Mouse (Mus musculus) testis, postnatal 10 days (tissue): ENCODE measurements around the gene Cux1.

Experiments used
- DNase-seq: peaks from one replicate; pipeline ENCODE4 v3.0.0; 2021; ENCODE audit warnings: low spot score

Gene Cux1

DNA sequence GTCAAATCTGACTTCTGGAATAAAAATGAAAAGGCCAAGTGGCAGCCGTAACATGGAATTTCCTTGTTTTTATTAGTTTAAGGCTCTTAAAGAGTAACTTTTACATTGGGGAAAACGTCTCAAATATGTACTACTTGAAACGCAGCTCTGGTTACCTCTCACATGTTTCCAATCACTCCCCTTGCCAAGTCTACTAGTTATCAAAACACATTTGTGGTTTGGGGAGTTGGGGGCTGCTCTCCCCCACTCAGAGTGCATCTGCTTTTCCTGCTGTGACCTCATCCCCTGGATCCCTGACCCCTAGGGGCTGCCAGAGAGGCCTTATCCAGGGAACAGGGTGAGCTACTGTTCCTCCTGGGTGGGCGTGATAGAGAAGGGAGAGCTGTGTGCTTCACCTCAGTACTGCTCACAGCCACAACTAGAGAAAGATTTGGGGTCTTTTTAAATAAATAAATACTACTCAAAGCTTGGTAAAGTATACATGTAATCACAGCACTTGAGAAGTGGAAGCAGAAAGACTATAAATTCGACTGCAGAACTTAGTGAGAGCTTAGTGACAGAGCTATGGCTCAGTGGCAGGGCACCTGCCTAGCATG is 64.7 kb downstream of the Cux1 start:
- DNase-seq = no peak

GRCm38 (mm10) chr5:136500307-136500871 is 66.9 kb downstream of the Cux1 start:
- DNase-seq = no peak

GRCm38 (mm10) chr5:136499316-136499715 is 68.0 kb downstream of the Cux1 start:
- no peak for DNase-seq

DNA sequence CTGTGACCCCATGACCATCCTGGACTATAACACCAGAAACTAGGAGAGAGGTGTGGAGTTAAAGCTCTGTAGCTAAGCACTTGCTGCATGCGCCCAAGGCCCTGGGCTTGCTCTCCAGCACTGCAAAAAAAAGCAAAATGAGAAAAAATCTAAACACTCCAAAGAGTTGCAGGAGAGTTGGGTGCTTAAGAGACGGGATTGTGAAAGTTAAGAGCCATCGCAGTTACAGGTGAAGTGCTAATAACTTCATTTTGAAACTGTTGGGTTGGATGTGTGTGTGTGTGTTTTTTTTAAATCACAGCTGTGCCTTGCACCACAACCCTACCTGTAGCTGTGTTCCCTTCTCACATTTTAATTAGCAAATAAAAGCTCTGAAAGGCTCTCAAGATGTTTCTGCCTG is 68.5 kb downstream of the Cux1 start:
- no peak for DNase-seq

DNA sequence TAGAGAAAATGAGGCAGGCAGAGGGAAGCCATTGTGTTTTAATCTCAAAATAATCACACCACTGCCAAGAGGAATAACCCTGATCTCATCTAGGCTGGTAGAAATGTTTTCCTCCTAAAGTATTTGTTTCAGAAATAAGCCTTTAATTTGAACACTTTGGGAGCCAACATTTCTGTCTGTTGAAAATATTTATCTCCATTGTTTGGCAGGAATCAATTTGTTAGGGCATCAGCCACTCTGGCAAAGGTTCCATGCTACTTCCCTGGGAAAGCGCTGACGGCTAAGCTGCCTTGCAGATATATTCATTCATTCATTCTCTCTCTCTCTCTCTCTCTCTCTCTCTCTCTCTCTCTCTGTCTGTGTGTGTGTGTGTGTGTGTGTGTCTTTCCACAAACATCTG is 70.0 kb downstream of the Cux1 start:
- no peak for DNase-seq

GRCm38 (mm10) chr5:136495581-136495980 is 71.7 kb downstream of the Cux1 start:
- no peak for DNase-seq

- no peak for DNase-seq
Measured at GRCm38 (mm10) chr5:136494927-136495326, 72.4 kb downstream of the Cux1 start.

DNA sequence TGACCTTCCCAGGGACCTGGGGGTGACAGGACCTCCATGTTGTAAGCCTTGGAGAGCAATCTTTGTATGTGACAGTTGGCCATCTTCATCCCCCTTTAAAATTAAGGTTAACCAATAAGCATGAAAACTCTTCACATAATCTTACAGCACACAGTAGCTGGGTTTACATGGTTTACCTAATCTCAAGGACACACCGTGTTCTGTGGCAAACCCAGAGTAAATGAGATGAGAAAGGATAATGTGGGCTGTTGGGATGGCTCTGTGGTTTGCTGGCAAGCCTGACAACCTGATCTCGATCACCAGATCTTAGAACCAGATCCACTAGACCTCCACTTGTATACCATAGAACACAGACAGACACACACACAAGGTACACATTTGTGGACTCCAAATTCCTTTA is 73.0 kb downstream of the Cux1 start:
- DNase-seq = no peak

DNA sequence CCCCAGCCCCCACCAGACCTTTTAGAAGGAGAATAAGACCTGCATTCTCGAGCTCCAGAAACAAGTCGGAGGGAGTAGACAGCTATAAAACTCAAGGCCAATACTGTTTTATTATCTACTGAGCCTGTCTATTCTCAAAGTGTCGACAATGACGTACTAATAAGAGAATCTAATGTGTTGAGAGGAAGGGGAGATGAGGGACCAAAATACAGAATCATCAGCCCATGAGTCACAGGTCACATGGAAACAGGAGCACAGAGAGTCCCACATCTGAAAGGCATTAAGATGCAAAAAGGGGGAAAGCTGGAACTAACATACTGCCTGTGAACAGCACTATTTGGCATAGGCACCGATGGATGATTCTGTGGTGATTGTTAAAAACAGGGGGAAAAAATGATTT is 77.8 kb downstream of the Cux1 start:
- no peak for DNase-seq

DNA sequence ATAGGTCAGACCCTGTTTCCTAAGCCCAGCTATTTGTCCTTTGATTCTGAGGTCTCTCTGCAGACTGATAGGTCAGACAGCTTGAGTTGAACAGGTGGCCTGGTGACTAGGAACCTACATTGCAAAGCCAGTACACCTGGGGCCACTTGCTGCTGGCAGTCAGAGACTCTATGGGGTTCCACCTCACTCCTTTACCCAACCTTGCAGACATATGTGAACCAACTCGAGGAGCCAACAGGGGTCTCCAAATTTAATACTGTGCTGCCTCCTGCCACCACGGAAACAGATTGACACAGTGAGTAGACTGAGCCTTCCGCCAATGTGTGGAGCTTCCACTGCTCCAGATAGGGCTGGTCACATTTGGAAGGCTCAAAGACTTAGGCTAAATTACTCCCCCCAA is 78.6 kb downstream of the Cux1 start:
- no peak for DNase-seq

DNA sequence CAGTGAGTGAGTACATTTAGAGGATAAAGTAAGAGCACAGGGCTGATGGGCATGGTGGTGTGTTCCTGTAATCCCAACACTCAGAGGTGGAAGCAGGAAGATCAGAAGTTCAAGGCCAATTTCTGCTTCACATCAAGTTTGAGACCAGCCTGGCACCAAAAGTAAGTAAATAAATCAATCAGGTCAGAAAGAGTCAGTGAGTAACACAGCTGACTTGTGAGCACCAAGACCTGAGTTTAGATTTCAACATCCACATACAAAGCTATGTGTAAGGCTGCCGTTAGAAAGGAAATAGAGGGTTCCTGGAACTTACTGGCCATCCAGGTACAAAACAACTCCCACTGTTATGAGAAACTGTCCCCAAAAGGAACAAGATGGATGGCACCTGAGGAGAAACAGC is 79.1 kb downstream of the Cux1 start:
- DNase-seq = no peak

DNA sequence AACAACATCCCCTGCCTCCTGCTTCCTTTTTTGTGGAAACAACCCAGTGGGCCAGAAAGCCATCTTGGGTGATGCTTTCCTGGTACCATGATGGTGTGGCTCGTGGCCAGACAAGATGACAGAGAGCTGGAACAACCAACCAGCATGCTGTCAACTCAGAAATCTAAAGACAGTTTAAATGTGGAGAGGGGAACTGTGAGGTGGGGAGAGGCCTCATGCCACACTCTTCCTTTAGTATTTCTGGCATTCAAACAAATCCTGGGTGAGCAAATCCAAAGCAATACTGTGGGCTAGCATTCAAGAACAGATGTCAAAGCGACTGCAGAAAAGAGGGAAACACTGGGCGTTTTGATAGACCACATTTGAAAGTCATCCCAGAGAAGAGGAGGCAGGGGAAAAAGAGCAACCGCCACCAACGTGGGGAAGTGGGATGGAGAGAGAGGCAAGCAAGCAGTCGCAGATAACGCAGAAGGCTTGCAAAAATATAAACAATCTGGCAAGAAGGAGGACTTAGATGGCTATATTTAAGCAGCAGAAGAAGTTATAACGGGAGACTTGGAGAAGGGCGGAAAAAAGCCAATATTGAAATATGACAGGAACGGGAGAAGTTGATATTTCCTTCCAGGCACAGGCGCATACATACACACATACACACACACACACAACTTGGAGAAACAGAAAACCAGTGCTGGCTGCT is 79.7 kb downstream of the Cux1 start:
- no peak for DNase-seq

- DNase-seq = no peak
Measured at GRCm38 (mm10) chr5:136486401-136486800, 80.9 kb downstream of the Cux1 start.

GRCm38 (mm10) chr5:136485397-136485796 is 81.9 kb downstream of the Cux1 start:
- no peak for DNase-seq

DNA sequence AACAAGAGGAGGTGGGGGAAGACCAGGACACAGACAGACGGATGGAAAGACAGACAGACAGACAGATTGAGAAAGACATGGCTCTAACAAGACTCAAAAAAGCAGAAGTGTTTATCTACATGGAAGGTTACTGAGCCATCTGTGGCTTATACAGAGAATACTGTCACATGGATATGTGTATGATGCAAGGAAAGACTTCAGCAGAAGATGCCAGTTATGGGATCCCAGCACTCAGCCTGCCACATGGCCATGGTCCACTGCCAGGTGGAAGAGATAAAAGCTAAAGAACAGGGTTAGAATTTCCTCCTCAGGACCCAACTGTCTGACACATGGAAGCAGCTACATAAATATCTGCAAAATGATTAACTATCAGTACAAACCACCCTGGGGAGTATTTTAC is 84.9 kb downstream of the Cux1 start:
- DNase-seq = no peak

DNA sequence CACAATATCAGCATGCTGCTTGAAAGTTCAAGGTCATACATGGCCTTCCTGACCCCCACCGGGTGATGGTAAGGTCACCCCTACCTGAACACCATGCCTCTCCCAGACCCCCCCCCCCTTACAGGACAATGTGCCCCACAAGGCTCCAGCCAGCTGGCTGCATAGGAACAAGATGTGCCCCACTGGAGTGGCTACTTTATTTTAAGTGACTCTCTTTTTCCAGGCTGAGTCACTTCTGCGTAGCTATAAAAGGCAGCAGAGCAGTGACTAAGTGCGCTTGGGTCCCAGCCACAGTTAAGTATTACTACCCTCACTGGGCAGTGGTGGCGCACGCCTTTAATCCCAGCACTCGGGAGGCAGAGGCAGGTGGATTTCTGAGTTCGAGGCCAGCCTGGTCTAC is 86.7 kb downstream of the Cux1 start:
- no peak for DNase-seq

DNA sequence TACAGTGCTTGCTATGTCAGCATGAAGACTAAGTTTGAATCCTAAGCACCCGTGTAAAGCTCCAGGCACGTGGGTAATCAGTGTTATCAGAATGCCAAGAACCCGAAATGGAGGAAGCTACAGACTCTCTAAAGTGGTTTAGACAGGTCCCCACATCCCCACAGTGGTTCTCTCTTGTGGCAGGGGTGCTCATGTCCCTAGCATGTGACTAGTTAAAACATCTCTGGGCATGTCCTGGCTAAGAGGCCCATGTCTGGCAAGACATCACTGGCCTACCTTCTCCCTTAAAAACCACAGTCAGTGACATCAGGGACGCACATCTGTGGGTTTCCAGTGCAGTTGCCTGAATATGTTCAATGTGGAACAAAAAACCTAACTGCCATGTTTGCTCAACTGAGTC is 87.5 kb downstream of the Cux1 start:
- no peak for DNase-seq

GRCm38 (mm10) chr5:136479024-136479763 is 88.1 kb downstream of the Cux1 start:
- no peak for DNase-seq

DNA sequence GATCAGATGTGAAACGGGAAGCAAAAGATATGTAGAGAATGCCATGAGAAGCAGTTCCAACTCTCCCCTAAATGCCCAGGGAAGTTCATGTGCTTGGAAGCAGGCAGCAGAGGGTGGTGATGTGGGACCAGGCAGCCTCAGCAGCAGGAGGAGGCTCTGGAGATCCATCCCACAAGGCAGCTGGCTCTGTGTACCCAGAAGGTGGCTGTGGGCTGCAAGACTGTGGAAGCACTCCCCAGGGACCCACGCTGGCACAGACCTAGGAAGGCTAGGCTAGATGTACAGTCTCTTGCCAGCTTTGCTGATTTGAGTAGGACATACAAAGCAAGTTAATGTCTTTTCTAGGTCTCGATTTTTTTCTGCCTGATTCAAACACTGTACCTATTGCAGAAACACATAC is 91.0 kb downstream of the Cux1 start:
- no peak for DNase-seq

DNA sequence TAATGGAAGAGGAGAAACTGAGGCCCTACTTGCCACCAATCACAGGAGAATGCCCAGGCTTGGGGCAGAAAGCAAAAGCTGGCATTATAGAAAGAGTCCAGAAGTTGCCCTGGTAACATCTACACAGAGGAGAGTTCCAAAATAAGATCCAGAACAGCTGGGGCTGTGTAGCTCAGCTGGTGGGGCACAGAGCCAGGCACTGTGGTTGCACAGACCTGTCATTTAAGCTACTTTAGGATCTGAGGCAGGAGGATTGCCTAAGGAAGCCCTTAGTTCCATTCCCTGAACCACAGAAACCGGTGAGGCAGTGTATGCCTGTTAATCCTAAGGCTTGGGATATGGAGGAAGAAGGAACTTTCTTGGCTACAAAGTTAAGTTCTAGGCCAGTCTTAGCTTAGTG is 92.1 kb downstream of the Cux1 start:
- no peak for DNase-seq

DNA sequence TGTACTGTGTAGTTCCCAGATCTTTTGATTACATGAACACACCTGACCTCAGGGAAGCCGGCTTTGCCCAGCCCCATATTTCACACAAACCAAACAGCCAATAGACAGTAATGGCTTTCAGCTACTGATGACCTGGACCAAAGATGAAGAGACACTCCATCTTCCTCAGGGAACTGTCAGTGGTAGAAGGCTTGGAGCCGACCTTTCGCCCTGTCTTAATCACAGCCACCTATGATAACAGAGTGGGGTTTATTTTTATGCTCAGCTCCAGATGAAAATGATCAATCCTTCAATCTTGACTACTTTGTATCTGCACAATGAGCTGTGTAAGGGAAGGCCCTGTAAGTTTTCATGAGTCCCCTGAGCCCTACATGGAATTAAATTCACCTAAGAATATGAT is 93.2 kb downstream of the Cux1 start:
- no peak for DNase-seq

- no peak for DNase-seq
Measured at GRCm38 (mm10) chr5:136473337-136473736, 94.0 kb downstream of the Cux1 start.

DNA sequence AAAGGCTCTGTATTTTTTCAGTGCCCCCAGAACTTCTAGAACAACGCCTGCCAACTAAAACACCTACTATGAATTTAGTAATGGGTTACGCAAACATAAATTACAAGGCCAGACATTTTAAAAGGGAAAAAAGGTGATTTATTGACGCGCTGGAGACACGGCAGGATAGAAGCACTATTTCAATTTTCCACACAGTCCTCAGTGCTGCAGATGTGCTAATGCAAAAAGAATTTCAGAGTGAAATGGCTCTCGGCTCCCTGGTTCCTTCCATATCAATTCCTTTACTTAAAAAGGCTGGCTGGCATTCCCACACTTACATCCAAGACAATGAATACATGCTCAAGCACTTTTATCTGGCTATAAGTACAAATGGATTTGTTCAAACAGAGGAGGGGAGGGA is 94.4 kb downstream of the Cux1 start:
- no peak for DNase-seq
